8 mouse cellular contexts compared by ENCODE assay signal in the genomic region with DNA sequence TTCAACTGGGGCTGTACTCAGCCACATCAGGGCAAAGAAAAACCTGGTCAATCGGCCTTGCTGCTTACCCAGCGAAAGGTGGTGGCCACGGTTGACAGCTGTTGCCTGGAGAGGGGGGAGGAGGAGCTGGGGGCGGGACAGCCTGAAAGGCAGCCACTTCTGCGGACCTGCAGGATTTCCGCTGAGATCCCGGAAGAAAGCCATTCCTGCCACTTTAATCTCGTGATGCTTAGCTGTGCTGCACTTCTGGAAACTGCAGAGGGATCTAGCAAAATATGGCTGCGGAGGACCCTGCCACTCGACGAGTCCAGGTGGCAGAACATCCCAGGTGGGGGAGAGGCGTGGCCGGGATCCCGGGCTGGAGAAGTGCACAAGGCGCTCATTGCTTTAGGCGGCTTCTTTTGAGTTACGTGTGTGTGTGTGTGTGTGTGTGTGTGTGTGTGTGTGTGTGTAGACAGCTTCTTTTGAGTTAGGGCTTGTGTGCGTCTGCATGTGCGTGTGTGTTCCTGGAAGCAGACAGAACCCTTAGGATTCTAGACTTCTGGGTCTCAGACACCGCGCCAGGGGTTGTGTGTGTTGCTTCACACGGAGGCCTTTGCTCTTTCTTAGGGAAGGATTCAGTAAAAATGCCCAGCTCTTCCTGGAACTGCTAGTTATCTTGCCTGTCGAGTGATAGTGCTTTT. TPM values are rescaled to one million over a fixed set of nuclear protein-coding genes. Genes with fewer than 3 reads are reported as not detected.
DNase-seq lines count a peak whose midpoint lies in the region.

No protein-coding gene starts in this region.

- WGBS in hindbrain, embryonic 10.5 days = 7% methylated on average over 23 of the region's 23 CpGs

- H3K9me3 ChIP-seq in hindbrain, embryonic 10.5 days = no peaks in the 10 kb centered on the region

- no peaks in the 10 kb centered on the region for H3K27me3 ChIP-seq in hindbrain, embryonic 10.5 days (ENCODE audit: insufficient read depth, poor library complexity, severe bottlenecking)

- H3K27ac ChIP-seq in hindbrain, embryonic 10.5 days = peak overlapping the region; percentile 81

- H3K36me3 ChIP-seq in hindbrain, embryonic 10.5 days = 0 out of 2 replicates have a peak, but pooled peaks cover 3% of the 10 kb centered on the region

- H3K4me1 ChIP-seq in hindbrain, embryonic 10.5 days (replicated peaks) = peaks cover 17% of the 10 kb centered on the region

- H3K4me3 ChIP-seq in hindbrain, embryonic 10.5 days = peak overlapping the region; percentile 64

- peak; percentile 31 for DNase-seq in MEL-GATA-1-ER (ENCODE audit: extremely low read depth, low read depth)
- peak; percentile 58 for DNase-seq in cerebellum, adult 9-11 months
- peak; percentile 19 to 47 for DNase-seq in frontal cortex, adult 2 months (ENCODE audit: extremely low spot score in 1 of 2, low spot score in 1 of 2)
- DNase-seq in hindbrain, embryonic 10.5 days (ENCODE audit: low spot score) = peak; percentile 61
- DNase-seq in layer of hippocampus, postnatal 14 days (ENCODE audit: low spot score in 2 of 2) = peak; percentile 29 to 32
- peak; percentile 74 for DNase-seq in lung, postnatal 14 days
- peak; percentile 59 for DNase-seq in ovary, postnatal 36 days (ENCODE audit: low spot score)
- DNase-seq in thymus, postnatal 14 days = peak; percentile 79

RNA-seq across cellular contexts. Expression of a gene that starts 7.3 kb away (rescaled TPM):
- polyA plus RNA-seq in frontal cortex, adult 2 months (2012; rRNA removed) = 88.0 and 106 TPM in 2 replicates
- polyA plus RNA-seq in hindbrain, embryonic 10.5 days (2016; fragmentation: Nextera tagmentation; extraction: Ambion mirVana) = 69.2 and 97.0 TPM in 2 replicates
- total RNA-seq in layer of hippocampus, postnatal 14 days (2021) = 100 to 1,000 TPM; 110 to 116 TPM

RNA-seq across cellular contexts. Expression of a gene that starts 7.3 kb away (rescaled TPM):
- polyA plus RNA-seq in frontal cortex, adult 2 months (2012; rRNA removed) = 21.8 and 22.8 TPM in 2 replicates
- 32.3 and 34.3 TPM in 2 replicates for polyA plus RNA-seq in hindbrain, embryonic 10.5 days (2016; fragmentation: Nextera tagmentation; extraction: Ambion mirVana)
- 10 to 100 TPM; 26.4 to 27.1 TPM for total RNA-seq in layer of hippocampus, postnatal 14 days (2021)

Comparison
In these comparisons a context has a peak if more than half of its experiments do, and no peak if none do; other contexts are left out.
1. Peak in every context shown above with its lines: DNase-seq, H3K4me3 ChIP-seq and H3K27ac ChIP-seq.